Mouse (Mus musculus): ENCODE data around the gene Zfp62. TPM values are rescaled to one million over a fixed set of nuclear protein-coding genes. Genes with fewer than 3 reads are reported as not detected.

Gene Zfp62
- polyA plus RNA-seq, 1 experiment, result 0.38 TPM

- H3K27me3 ChIP-seq (ENCODE audit: control insufficient read depth, insufficient read depth, low read length), result no peaks in the 10 kb centered on the region
- TF ChIP-seq POLR2A (IDR thresholded peaks at IDR 0.05; ENCODE audit: low read depth, low read length), result no peak
- TF ChIP-seq CTCF (IDR thresholded peaks at IDR 0.05; ENCODE audit: extremely low read depth, insufficient read length, insufficient replicate concordance, low read depth, low read length), result no peak
- no peak overlapping the region for H3K4me3 ChIP-seq (ENCODE audit: low read depth, low read length)
- no peaks in the 10 kb centered on the region for H3K4me1 ChIP-seq (ENCODE audit: control insufficient read depth, insufficient read depth, insufficient read length, low read length)
- H3K27ac ChIP-seq (ENCODE audit: insufficient read depth, low read depth, low read length), result no peak overlapping the region
- H3K36me3 ChIP-seq (ENCODE audit: control insufficient read depth, insufficient read depth, low read length), result peaks cover 2% of the 10 kb centered on the region; the same call in 1 of the 2 replicates
- WGBS, result 100% methylated on average over 1 of the region's 1 CpGs
Observed at GRCm38 (mm10) chr11:49207495-49207894, 4.4 kb downstream of the Zfp62 start.

- Histone ChIP-seq H3K4me3 (ENCODE audit: low read depth, low read length) (no peak overlapping the region), H3K4me1 (ENCODE audit: control insufficient read depth, insufficient read depth, insufficient read length, low read length) (no peaks in the 10 kb centered on the region), H3K27me3 (ENCODE audit: control insufficient read depth, insufficient read depth, low read length) (no peaks in the 10 kb centered on the region), H3K36me3 (ENCODE audit: control insufficient read depth, insufficient read depth, low read length) (peaks cover 26% of the 10 kb centered on the region), H3K27ac (ENCODE audit: insufficient read depth, low read depth, low read length) (no peak overlapping the region)
- TF ChIP-seq CTCF (IDR thresholded peaks at IDR 0.05; ENCODE audit: extremely low read depth, insufficient read length, insufficient replicate concordance, low read depth, low read length) (no peak), POLR2A (IDR thresholded peaks at IDR 0.05; ENCODE audit: low read depth, low read length) (no peak)
Observed at GRCm38 (mm10) chr11:49212577-49212976, 9.5 kb downstream of the Zfp62 start.

- peaks cover 25% of the 10 kb centered on the region for H3K36me3 ChIP-seq (ENCODE audit: control insufficient read depth, insufficient read depth, low read length)
- H3K27me3 ChIP-seq (ENCODE audit: control insufficient read depth, insufficient read depth, low read length), result no peaks in the 10 kb centered on the region
- H3K4me3 ChIP-seq (ENCODE audit: low read depth, low read length), result no peak overlapping the region
- no peak overlapping the region for H3K27ac ChIP-seq (ENCODE audit: insufficient read depth, low read depth, low read length)
- TF ChIP-seq POLR2A (IDR thresholded peaks at IDR 0.05; ENCODE audit: low read depth, low read length) (no peak), CTCF (IDR thresholded peaks at IDR 0.05; ENCODE audit: extremely low read depth, insufficient read length, insufficient replicate concordance, low read depth, low read length) (no peak)
- H3K4me1 ChIP-seq (ENCODE audit: control insufficient read depth, insufficient read depth, insufficient read length, low read length), result no peaks in the 10 kb centered on the region
- 85% methylated on average over 1 of the region's 1 CpGs for WGBS
Observed at GRCm38 (mm10) chr11:49213505-49213904, 10.4 kb downstream of the Zfp62 start.

- WGBS, result 91% methylated on average over 2 of the region's 2 CpGs
- Histone ChIP-seq H3K4me3 (ENCODE audit: low read depth, low read length) (no peak overlapping the region), H3K36me3 (ENCODE audit: control insufficient read depth, insufficient read depth, low read length) (peaks cover 21% of the 10 kb centered on the region), H3K27me3 (ENCODE audit: control insufficient read depth, insufficient read depth, low read length) (no peaks in the 10 kb centered on the region), H3K27ac (ENCODE audit: insufficient read depth, low read depth, low read length) (no peak overlapping the region), H3K4me1 (ENCODE audit: control insufficient read depth, insufficient read depth, insufficient read length, low read length) (no peaks in the 10 kb centered on the region)
- TF ChIP-seq POLR2A (IDR thresholded peaks at IDR 0.05; ENCODE audit: low read depth, low read length) (no peak), CTCF (IDR thresholded peaks at IDR 0.05; ENCODE audit: extremely low read depth, insufficient read length, insufficient replicate concordance, low read depth, low read length) (no peak)
Observed at GRCm38 (mm10) chr11:49219271-49219670, 16.2 kb downstream of the Zfp62 start.

GRCm38 (mm10) chr11:49224455-49224854, 21.4 kb downstream of the Zfp62 start:
- H3K4me1 ChIP-seq (ENCODE audit: control insufficient read depth, insufficient read depth, insufficient read length, low read length), result no peaks in the 10 kb centered on the region
- TF ChIP-seq POLR2A (IDR thresholded peaks at IDR 0.05; ENCODE audit: low read depth, low read length), result no peak
- TF ChIP-seq CTCF (IDR thresholded peaks at IDR 0.05; ENCODE audit: extremely low read depth, insufficient read length, insufficient replicate concordance, low read depth, low read length), result no peak
- no peaks in the 10 kb centered on the region for H3K36me3 ChIP-seq (ENCODE audit: control insufficient read depth, insufficient read depth, low read length)
- WGBS, result 64% methylated on average over 1 of the region's 1 CpGs
- no peak overlapping the region for H3K4me3 ChIP-seq (ENCODE audit: low read depth, low read length)
- H3K27ac ChIP-seq (ENCODE audit: insufficient read depth, low read depth, low read length), result no peak overlapping the region
- no peaks in the 10 kb centered on the region for H3K27me3 ChIP-seq (ENCODE audit: control insufficient read depth, insufficient read depth, low read length)

- H3K4me1 ChIP-seq (ENCODE audit: control insufficient read depth, insufficient read depth, insufficient read length, low read length), result peaks cover 3% of the 10 kb centered on the region; the same call in 1 of the 2 replicates
- 88% methylated on average over 3 of the region's 3 CpGs for WGBS
- H3K36me3 ChIP-seq (ENCODE audit: control insufficient read depth, insufficient read depth, low read length), result no peaks in the 10 kb centered on the region
- no peaks in the 10 kb centered on the region for H3K27me3 ChIP-seq (ENCODE audit: control insufficient read depth, insufficient read depth, low read length)
- TF ChIP-seq POLR2A (IDR thresholded peaks at IDR 0.05; ENCODE audit: low read depth, low read length) (no peak), CTCF (IDR thresholded peaks at IDR 0.05; ENCODE audit: extremely low read depth, insufficient read length, insufficient replicate concordance, low read depth, low read length) (no peak)
- no peak overlapping the region for H3K27ac ChIP-seq (ENCODE audit: insufficient read depth, low read depth, low read length)
- no peak overlapping the region for H3K4me3 ChIP-seq (ENCODE audit: low read depth, low read length)
Observed at GRCm38 (mm10) chr11:49232781-49233180, 29.7 kb downstream of the Zfp62 start.

- Histone ChIP-seq H3K36me3 (ENCODE audit: control insufficient read depth, insufficient read depth, low read length) (no peaks in the 10 kb centered on the region), H3K27me3 (ENCODE audit: control insufficient read depth, insufficient read depth, low read length) (no peaks in the 10 kb centered on the region), H3K27ac (ENCODE audit: insufficient read depth, low read depth, low read length) (no peak overlapping the region), H3K4me1 (ENCODE audit: control insufficient read depth, insufficient read depth, insufficient read length, low read length) (peaks cover 3% of the 10 kb centered on the region; the same call in 1 of the 2 replicates), H3K4me3 (ENCODE audit: low read depth, low read length) (no peak overlapping the region)
- WGBS, result 84% methylated on average over 3 of the region's 3 CpGs
- no peak for TF ChIP-seq POLR2A (IDR thresholded peaks at IDR 0.05; ENCODE audit: low read depth, low read length)
- TF ChIP-seq CTCF (IDR thresholded peaks at IDR 0.05; ENCODE audit: extremely low read depth, insufficient read length, insufficient replicate concordance, low read depth, low read length), result no peak
Observed at GRCm38 (mm10) chr11:49235459-49236207, 32.5 kb downstream of the Zfp62 start.

All from small intestine, adult 2 months (tissue).